Mouse (Mus musculus) ES-E14 (cell line): ENCODE data around the gene Slc4a4. TPM values are rescaled to one million over a fixed set of nuclear protein-coding genes. Genes with fewer than 3 reads are reported as not detected.
"Not testable (repeated sequence)": the region's sequence is repeated elsewhere in the genome, so short reads cannot be mapped to it uniquely, and the experiment has no call there.

ENCODE experiments used
- DNase-seq: peaks from one replicate; pipeline ENCODE4 v3.0.0-alpha.2; 2013; ENCODE audit warnings: low read depth, low spot score
- H3K27ac ChIP-seq: 2 replicates; pipeline ENCODE4 v1.5.1; 2012; ENCODE audit warnings: low read depth, mild to moderate bottlenecking, low read length, moderate library complexity, mixed read lengths; ENCODE audit not compliant: poor library complexity, insufficient read depth, severe bottlenecking
- H3K36me3 ChIP-seq: 2 replicates; pipeline ENCODE4 v1.6.1; 2012; ENCODE audit warnings: mild to moderate bottlenecking, low read length, moderate library complexity, mixed read lengths; ENCODE audit not compliant: control insufficient read depth, poor library complexity, insufficient read depth, severe bottlenecking
- H3K4me1 ChIP-seq, 2 experiments: fragments of 150-350 bp in 1 of 2; sonication (generic) in 1 of 2; 2 replicates each; pipeline ENCODE4 v1.6.1; 2012; ENCODE audit warnings: low read length in 2 of 2, mild to moderate bottlenecking in 1 of 2, mixed read lengths in 1 of 2; ENCODE audit not compliant: control insufficient read depth in 2 of 2, insufficient read depth in 2 of 2, poor library complexity in 1 of 2
- H3K4me3 ChIP-seq, 2 experiments: fragments of 150-350 bp in 1 of 2; sonication (generic) in 1 of 2; 2 replicates each; pipeline ENCODE4 v1.5.1; 2012; ENCODE audit warnings: low read length in 2 of 2, low read depth in 1 of 2, mild to moderate bottlenecking in 1 of 2, mixed read lengths in 1 of 2; ENCODE audit not compliant: insufficient read depth in 1 of 2, poor library complexity in 1 of 2, severe bottlenecking in 1 of 2
- H3K9ac ChIP-seq: 2 replicates; pipeline ENCODE4 v1.6.1; 2012; ENCODE audit warnings: low read depth, mild to moderate bottlenecking, low read length, mixed read lengths; ENCODE audit not compliant: poor library complexity, insufficient read depth, severe bottlenecking
- H3K9me3 ChIP-seq: fragments of 150-350 bp; sonication (generic); 2 replicates; pipeline ENCODE4 v1.6.1; 2012; ENCODE audit warnings: low read depth, mild to moderate bottlenecking, low read length; ENCODE audit not compliant: control insufficient read depth, insufficient read depth
- CHD2 ChIP-seq: IDR thresholded peaks from 2 replicates; pipeline ENCODE4 v1.6.1; 2014; ENCODE audit warnings: mild to moderate bottlenecking, low read depth, low read length, inconsistent platforms
- HCFC1 ChIP-seq: IDR thresholded peaks from 2 replicates; pipeline ENCODE4 v1.6.1; 2012; ENCODE audit warnings: low read length, inconsistent platforms, borderline replicate concordance; ENCODE audit not compliant: insufficient read depth
- MAFK ChIP-seq: IDR thresholded peaks from 2 replicates; pipeline ENCODE4 v1.6.1; 2014; ENCODE audit warnings: mild to moderate bottlenecking, low read depth, low read length, inconsistent platforms; ENCODE audit not compliant: insufficient read depth
- ZC3H11A ChIP-seq: IDR thresholded peaks from 2 replicates; pipeline ENCODE4 v1.6.1; 2012; ENCODE audit warnings: low read depth, mild to moderate bottlenecking, inconsistent platforms, low read length, borderline replicate concordance
- ZNF384 ChIP-seq: IDR thresholded peaks from 2 replicates; pipeline ENCODE4 v1.6.1; 2012; ENCODE audit warnings: low read depth, low read length, inconsistent platforms
- in situ Hi-C, 2 experiments: fragments of 600-800 bp; cut with MboI; formaldehyde crosslinking; loops; one replicate each; pipeline ENCODE4 v1.15.1; 2025; ENCODE audit warnings: low sequenced_read_pairs in 2 of 2, inconsistent platforms in 1 of 2; ENCODE audit not compliant: unreplicated experiment in 2 of 2
- total RNA-seq: library from RNA; depleted of rRNA; stranded (reverse); fragments of 300-350 nt; gene quantifications from 2 replicates; pipeline ENCODE4 v1.2.3, GENCODE M21; 2012

Slc4a4 gene
- total RNA-seq, 1 experiment, result 2.5 TPM

- Histone ChIP-seq H3K4me3 (no peak overlapping the region), H3K9ac (no peak overlapping the region), H3K9me3 (no peaks in the 10 kb centered on the region), H3K4me1 (no peaks in the 10 kb centered on the region), H3K27ac (no peak overlapping the region), H3K36me3 (no peaks in the 10 kb centered on the region)
- in situ Hi-C loops, result no loop called here
- no peak for TF ChIP-seq HCFC1
- TF ChIP-seq ZNF384, result no peak
- TF ChIP-seq CHD2, result no peak
- TF ChIP-seq MAFK, result no peak
- no peak for TF ChIP-seq ZC3H11A
- no peak for DNase-seq
These were observed 102.4 kb downstream of the Slc4a4 start for GRCm38 (mm10) chr5:88989018-88989417.

- no peak for TF ChIP-seq ZC3H11A
- no peak for TF ChIP-seq ZNF384
- no peak for TF ChIP-seq CHD2
- no peak for TF ChIP-seq MAFK
- TF ChIP-seq HCFC1, result no peak
- Histone ChIP-seq H3K9ac (no peak overlapping the region), H3K27ac (no peak overlapping the region), H3K4me3 (no peak overlapping the region), H3K9me3 (no peaks in the 10 kb centered on the region), H3K36me3 (no peaks in the 10 kb centered on the region), H3K4me1 (no peaks in the 10 kb centered on the region)
- no peak for DNase-seq
- in situ Hi-C loops, result no loop called here
These were observed 103.7 kb downstream of the Slc4a4 start for GRCm38 (mm10) chr5:88990196-88990747.

GRCm38 (mm10) chr5:88991309-88991708 is 104.7 kb downstream of the Slc4a4 start:
- H3K9ac ChIP-seq, H3K4me3 ChIP-seq, H3K4me1 ChIP-seq, DNase-seq, in situ Hi-C loops, H3K36me3 ChIP-seq, H3K27ac ChIP-seq, H3K9me3 ChIP-seq: not testable (repeated sequence)

GRCm38 (mm10) chr5:88994533-88994932 is 107.9 kb downstream of the Slc4a4 start:
- Histone ChIP-seq H3K36me3 (no peaks in the 10 kb centered on the region), H3K27ac (no peak overlapping the region), H3K9ac (no peak overlapping the region), H3K4me3 (no peak overlapping the region), H3K9me3 (no peaks in the 10 kb centered on the region), H3K4me1 (no peaks in the 10 kb centered on the region)
- DNase-seq, result no peak
- in situ Hi-C loops, result no loop called here
- no peak for TF ChIP-seq MAFK
- no peak for TF ChIP-seq HCFC1
- no peak for TF ChIP-seq ZC3H11A
- TF ChIP-seq CHD2, result no peak
- no peak for TF ChIP-seq ZNF384

GRCm38 (mm10) chr5:88996246-88996645 is 109.6 kb downstream of the Slc4a4 start:
- Histone ChIP-seq H3K27ac (no peak overlapping the region), H3K9ac (no peak overlapping the region), H3K4me1 (no peaks in the 10 kb centered on the region), H3K9me3 (no peaks in the 10 kb centered on the region), H3K36me3 (no peaks in the 10 kb centered on the region), H3K4me3 (no peak overlapping the region)
- TF ChIP-seq ZC3H11A, result no peak
- TF ChIP-seq MAFK, result no peak
- TF ChIP-seq HCFC1, result no peak
- TF ChIP-seq ZNF384, result no peak
- TF ChIP-seq CHD2, result no peak
- no peak for DNase-seq
- in situ Hi-C loops, result no loop called here
